Mouse (Mus musculus) right cerebral cortex, postnatal 25 days (tissue): ENCODE data around the gene Tmem144.

ENCODE experiments used
- DNase-seq: peaks from one replicate; pipeline ENCODE4 v3.0.0; 2022

Gene Tmem144

DNA sequence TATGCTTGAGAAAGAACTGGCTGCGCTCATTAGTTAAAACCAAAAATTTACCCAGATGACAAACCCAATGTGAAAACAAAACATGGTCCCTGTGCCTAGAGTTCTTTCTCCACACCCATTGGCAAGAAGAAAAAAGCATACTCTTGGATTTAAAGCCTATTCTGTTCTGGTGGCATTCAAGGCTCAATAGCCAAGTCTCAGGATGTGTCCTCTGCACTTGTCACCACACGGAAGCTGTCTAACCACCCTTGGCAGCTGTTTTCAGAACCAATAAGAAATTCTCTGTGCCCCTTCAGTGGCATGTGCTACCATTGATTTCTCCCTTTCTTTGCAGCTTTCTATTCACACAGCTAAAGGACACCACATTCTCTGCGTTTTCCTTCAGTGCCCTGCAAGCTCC is 5.6 kb upstream of the Tmem144 start:
- DNase-seq: no peak

- DNase-seq: no peak
Observed at GRCm38 (mm10) chr3:79857780-79858179, 5.2 kb upstream of the Tmem144 start.

- no peak for DNase-seq
Observed at GRCm38 (mm10) chr3:79852108-79852507, 465 bp downstream of the Tmem144 start.

GRCm38 (mm10) chr3:79850656-79851055 is 1.9 kb downstream of the Tmem144 start:
- no peak for DNase-seq

DNA sequence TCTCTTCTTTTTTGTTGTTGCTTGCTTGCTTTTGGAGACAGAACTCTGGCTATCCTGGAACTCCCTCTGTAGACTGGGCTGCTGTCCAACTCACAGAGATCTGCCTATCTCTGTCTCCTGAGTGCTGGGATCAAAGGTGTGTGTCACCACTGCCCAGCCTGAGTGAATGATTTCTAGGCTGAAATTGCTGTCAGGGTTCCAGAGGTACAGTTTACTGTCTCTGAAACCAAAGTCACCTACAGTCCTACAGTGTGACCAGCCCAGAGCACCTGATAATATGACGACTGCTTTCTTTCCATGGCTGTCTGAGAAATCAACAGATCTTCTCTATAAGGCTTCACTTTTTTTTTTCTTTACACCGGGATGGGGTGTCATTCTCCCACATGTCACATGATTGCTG is 3.0 kb downstream of the Tmem144 start:
- no peak for DNase-seq

- DNase-seq: no peak
Observed at GRCm38 (mm10) chr3:79848841-79849240, 3.7 kb downstream of the Tmem144 start.

DNA sequence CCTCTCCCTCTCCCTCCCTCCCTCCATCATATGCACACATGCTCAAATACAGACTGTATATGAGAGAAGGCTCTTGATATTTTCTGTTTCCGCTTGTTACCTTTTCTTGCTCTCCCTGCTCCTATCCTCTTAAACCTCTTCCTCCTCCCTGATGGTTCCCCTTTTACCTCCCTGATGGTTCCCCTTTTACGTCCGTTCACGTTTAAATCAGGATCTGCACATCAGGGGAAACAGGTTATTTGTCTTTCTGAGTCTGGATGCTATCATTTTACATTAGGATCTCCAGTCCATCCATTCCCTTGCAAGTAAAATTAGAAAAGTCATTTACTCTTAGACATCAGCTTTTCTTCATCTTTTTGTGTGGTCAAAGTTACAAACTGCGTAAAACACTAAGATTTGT is 5.9 kb downstream of the Tmem144 start:
- no peak for DNase-seq

DNA sequence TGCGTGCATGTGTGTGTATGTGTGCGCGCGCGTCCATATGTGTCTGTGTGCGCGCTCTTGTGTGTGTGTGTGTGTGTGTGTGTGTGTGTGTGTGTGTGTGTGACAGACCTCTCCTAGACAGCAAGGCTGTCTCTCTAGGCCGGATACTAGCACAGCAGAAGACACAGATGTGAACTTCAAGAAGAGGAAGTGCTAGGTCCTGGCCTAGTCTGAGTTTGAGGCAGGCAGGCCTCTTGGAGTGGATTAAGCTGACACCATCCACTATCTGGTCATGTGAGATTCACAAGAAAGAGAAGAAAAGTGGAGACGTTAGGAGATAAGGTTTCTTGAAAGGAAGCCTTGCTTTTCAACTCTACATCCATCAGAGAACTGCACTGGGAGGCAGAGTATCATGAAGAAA is 8.6 kb downstream of the Tmem144 start:
- DNase-seq: no peak

DNA sequence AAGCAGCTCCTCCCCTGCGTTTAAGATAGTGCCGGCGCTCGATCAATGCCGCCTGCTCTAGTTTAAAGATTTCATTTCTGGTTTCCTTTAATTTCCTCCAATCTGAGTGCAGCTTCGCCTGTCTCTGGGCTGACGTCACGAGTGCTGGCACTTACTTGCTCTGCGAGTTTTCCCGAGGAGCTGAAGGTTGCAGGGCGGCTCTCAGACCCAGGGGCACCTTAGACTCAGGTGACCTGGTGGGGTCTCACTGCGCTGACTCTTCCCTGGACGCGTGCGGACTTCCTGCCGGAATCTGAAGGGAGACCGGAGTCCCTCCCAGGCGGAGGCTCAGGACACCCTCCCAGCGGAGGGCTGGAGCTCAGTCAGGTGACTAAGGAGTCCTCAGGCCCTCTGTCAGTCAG is 10.0 kb downstream of the Tmem144 start:
- DNase-seq: peak; percentile 76

DNA sequence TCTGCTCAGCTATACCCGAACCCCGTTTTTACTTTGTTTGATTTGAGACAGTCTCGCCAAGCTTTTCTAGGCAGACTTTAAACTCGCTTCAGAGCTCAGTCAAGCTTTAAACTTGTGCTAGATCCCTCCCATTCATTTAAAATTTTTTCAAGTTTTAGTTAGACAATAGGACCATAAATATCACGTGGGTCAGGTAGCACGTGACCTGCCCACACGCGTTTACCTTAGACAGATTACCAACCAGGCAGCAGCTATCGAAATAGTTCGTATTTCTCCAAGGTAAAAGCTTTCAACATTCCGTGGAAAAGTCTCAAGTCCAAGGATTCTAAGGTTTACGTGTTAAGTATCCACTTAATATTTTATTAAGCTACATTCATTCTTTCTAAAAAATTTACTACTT is 10.4 kb downstream of the Tmem144 start:
- no peak for DNase-seq

- DNase-seq: no peak
Observed at GRCm38 (mm10) chr3:79841475-79841874, 11.1 kb downstream of the Tmem144 start.

GRCm38 (mm10) chr3:79838751-79839150 is 13.8 kb downstream of the Tmem144 start:
- DNase-seq: no peak

- DNase-seq: no peak
Observed at GRCm38 (mm10) chr3:79829289-79829688, 23.3 kb downstream of the Tmem144 start.

DNA sequence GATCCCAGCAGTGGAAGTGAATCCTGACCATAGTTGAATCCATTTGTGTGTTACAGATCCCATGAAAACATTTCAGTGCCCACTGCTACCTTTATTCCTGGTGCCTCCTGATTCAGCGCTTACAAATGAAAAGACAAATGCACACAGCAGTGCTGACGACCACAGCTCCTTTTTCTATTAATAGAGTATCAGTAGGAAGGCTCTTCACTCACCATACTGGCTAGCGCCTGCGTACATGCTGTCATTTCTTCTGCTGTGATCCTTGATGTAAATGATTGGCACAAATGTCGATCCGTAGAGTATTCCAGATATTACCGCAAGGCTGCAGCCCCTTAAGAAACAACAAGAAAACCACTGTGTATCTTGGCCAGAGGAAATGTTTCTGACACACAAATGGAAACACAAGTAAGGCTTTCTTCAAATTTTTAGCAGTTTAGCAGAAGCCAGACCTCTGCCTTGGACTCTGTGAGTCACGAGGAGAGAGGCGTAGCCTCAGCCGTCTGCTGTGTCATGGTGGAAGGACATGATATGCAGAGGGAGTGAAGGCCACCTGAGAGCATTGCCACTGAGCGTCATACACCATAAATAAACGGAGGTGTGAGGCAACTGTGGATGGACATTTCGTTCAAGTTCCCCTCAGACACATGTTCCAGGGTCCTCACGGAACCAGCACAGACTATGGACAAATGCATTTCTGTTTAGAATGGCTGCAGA is 27.3 kb downstream of the Tmem144 start:
- no peak for DNase-seq

GRCm38 (mm10) chr3:79823176-79823575 is 29.4 kb downstream of the Tmem144 start:
- DNase-seq: no peak

DNA sequence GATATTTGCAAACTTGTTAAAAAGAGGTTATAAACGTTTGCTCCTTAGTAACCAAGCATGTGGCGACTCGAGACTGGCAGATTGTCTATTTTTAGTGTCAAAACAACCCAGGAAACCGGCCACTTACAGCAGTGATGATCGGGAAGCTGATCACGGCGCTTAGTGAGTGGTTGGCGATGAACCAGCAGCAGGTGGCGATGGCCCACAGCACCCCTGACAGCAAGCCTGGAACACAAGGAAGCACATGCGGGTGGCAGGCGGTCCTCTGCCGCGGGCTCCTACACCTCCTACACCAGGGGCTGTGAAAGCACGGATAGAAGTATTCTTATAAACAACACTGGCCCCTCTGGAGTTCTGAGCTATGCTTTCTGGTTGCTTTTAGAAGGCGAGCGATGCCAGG is 31.4 kb downstream of the Tmem144 start:
- peak; percentile 16 for DNase-seq

- no peak for DNase-seq
Observed at GRCm38 (mm10) chr3:79818202-79818995, 34.2 kb downstream of the Tmem144 start.

DNA sequence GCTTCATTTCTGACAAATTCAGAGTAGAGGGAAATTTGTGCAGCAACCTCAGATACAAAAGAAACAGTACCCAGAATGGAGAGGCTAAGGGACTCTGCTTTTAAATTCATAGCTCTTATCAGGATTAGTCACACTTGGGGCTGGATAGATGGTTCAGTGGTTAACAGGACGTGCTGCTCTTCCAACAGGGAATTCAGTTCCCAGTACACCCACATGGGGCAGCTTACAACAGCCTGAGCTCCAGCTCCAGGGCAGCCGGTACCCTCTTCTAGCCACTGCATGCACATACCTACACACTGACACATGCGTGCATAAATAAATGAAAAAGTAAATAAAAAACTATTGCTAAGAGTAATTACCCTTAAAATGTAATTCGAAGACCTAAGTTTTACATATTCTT is 36.3 kb downstream of the Tmem144 start:
- no peak for DNase-seq

GRCm38 (mm10) chr3:79813814-79814490 is 38.6 kb downstream of the Tmem144 start:
- peak; percentile 81 for DNase-seq

DNA sequence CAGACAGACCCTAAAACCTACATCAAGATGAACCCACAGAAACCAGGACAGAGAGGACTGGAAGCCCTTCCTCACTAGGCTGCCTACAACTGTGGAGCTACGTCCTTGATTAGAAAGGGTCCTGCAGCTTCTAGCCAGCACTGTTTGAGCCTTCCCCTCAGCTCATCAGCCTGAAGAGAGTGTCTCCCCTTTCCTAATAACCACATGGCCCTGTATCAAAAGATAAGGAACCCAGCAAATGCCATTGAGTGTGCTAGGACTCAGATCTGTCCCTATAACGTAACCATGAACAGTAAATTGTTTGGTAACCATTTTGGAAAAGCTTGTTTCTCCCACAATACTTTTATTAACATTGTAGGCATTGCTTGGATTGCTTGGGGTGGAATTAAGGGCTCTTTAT is 40.5 kb downstream of the Tmem144 start:
- DNase-seq: no peak

- no peak for DNase-seq
Observed at GRCm38 (mm10) chr3:79811632-79812031, 40.9 kb downstream of the Tmem144 start.

DNA sequence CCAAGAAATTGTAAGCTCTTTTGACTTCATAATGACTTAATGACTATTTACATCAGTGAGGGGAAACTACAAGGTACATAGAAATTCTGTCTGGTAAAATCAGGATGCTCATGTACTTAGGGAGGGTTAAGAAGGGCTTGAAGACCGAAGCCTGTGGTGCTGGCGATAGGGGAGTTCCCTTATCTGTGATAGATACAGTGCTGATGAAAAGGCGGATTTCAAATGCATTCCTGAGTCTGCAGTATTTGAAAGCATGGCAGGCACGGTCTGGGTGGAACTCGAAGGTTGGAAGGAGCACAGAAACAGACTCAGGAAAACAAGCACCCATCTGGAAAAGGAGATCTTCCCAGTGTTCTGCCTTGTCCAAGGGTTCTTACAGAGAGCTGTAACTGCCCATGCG is 42.0 kb downstream of the Tmem144 start:
- no peak for DNase-seq

DNA sequence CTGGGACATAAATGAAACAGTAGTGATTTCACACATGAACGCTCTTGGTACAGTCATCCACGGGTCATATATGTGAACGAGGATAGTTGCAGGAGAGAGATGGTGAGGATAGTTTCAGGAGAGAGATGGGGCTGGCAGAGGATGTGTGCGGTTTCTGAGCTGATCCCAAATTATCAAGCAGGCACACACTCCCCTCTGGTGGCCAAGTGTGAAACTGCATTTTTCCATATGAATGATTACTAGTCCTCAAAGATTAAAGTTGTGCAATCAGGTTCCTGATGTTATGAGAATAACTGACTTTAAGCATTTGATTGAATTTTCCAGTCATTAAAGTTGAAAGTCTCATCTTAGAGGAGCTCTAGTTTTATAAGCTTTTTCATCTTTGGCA is 43.4 kb downstream of the Tmem144 start:
- peak; percentile 42 for DNase-seq
